Mouse (Mus musculus): ENCODE data around the gene Pitpnm1. TPM values are rescaled to one million over a fixed set of nuclear protein-coding genes. Genes with fewer than 3 reads are reported as not detected.
"Not testable (repeated sequence)": the region's sequence is repeated elsewhere in the genome, so short reads cannot be mapped to it uniquely, and the experiment has no call there.

Pitpnm1 gene
- polyA plus RNA-seq, 1 experiment from 2014 or later: 113 TPM

- H3K9me3 ChIP-seq (replicated peaks; ENCODE audit: control insufficient read depth, low read length, poor library complexity, severe bottlenecking); ATAC-seq; H3K27me3 ChIP-seq (ENCODE audit: control insufficient read depth, insufficient read depth, low read depth, low read length); H3K4me3 ChIP-seq (ENCODE audit: low read depth, low read length); H3K27ac ChIP-seq (ENCODE audit: low read length); H3K4me1 ChIP-seq (ENCODE audit: control insufficient read depth, insufficient read depth, low read length); H3K4me2 ChIP-seq (ENCODE audit: low read length); H3K9ac ChIP-seq (ENCODE audit: low read depth, low read length): not testable (repeated sequence)
- 87% methylated on average over 6 of the region's 6 CpGs for WGBS
- peaks cover 13% of the 10 kb centered on the region for H3K36me3 ChIP-seq (ENCODE audit: control insufficient read depth, insufficient read depth, low read length)
These were observed 35.6 kb downstream of the Pitpnm1 start for GRCm38 (mm10) chr19:4135229-4135962.

GRCm38 (mm10) chr19:4135963-4136345 is 36.2 kb downstream of the Pitpnm1 start:
- not testable (repeated sequence) for H3K4me1 ChIP-seq (ENCODE audit: control insufficient read depth, insufficient read depth, low read length); H3K4me2 ChIP-seq (ENCODE audit: low read length); H3K27ac ChIP-seq (ENCODE audit: low read length); H3K9me3 ChIP-seq (replicated peaks; ENCODE audit: control insufficient read depth, low read length, poor library complexity, severe bottlenecking); ATAC-seq; H3K4me3 ChIP-seq (ENCODE audit: low read depth, low read length); H3K9ac ChIP-seq (ENCODE audit: low read depth, low read length); H3K27me3 ChIP-seq (ENCODE audit: control insufficient read depth, insufficient read depth, low read depth, low read length)
- WGBS: 23% methylated on average over 8 of the region's 8 CpGs
- peaks cover 13% of the 10 kb centered on the region for H3K36me3 ChIP-seq (ENCODE audit: control insufficient read depth, insufficient read depth, low read length)

GRCm38 (mm10) chr19:4136463-4136862 is 36.7 kb downstream of the Pitpnm1 start:
- ATAC-seq: no peak
- Histone ChIP-seq H3K27ac (ENCODE audit: low read length) (no peak overlapping the region), H3K4me3 (ENCODE audit: low read depth, low read length) (no peak overlapping the region), H3K4me2 (ENCODE audit: low read length) (no peak overlapping the region), H3K9me3 (replicated peaks; ENCODE audit: control insufficient read depth, low read length, poor library complexity, severe bottlenecking) (no peaks in the 10 kb centered on the region), H3K27me3 (ENCODE audit: control insufficient read depth, insufficient read depth, low read depth, low read length) (no peaks in the 10 kb centered on the region), H3K9ac (ENCODE audit: low read depth, low read length) (no peak overlapping the region), H3K4me1 (ENCODE audit: control insufficient read depth, insufficient read depth, low read length) (no peaks in the 10 kb centered on the region; the same call in 1 of the 2 replicates), H3K36me3 (ENCODE audit: control insufficient read depth, insufficient read depth, low read length) (peaks cover 10% of the 10 kb centered on the region)
- WGBS: 81% methylated on average over 5 of the region's 5 CpGs

- Histone ChIP-seq H3K4me2 (ENCODE audit: low read length) (no peak overlapping the region), H3K9ac (ENCODE audit: low read depth, low read length) (no peak overlapping the region), H3K27ac (ENCODE audit: low read length) (no peak overlapping the region), H3K9me3 (replicated peaks; ENCODE audit: control insufficient read depth, low read length, poor library complexity, severe bottlenecking) (no peaks in the 10 kb centered on the region), H3K27me3 (ENCODE audit: control insufficient read depth, insufficient read depth, low read depth, low read length) (no peaks in the 10 kb centered on the region), H3K4me1 (ENCODE audit: control insufficient read depth, insufficient read depth, low read length) (no peaks in the 10 kb centered on the region; the same call in 1 of the 2 replicates), H3K4me3 (ENCODE audit: low read depth, low read length) (no peak overlapping the region), H3K36me3 (ENCODE audit: control insufficient read depth, insufficient read depth, low read length) (peaks cover 3% of the 10 kb centered on the region)
- no peak for ATAC-seq
- WGBS: 86% methylated on average over 5 of the region's 5 CpGs
These were observed 38.1 kb downstream of the Pitpnm1 start for GRCm38 (mm10) chr19:4137913-4138312.

- Histone ChIP-seq H3K4me3 (ENCODE audit: low read depth, low read length) (no peak within 1 kb of the TSS), H3K27me3 (ENCODE audit: control insufficient read depth, insufficient read depth, low read depth, low read length) (no peaks in the 10 kb centered on the region), H3K27ac (ENCODE audit: low read length) (no peak within 1 kb of the TSS), H3K4me2 (ENCODE audit: low read length) (no peak within 1 kb of the TSS), H3K9ac (ENCODE audit: low read depth, low read length) (no peak within 1 kb of the TSS), H3K4me1 (ENCODE audit: control insufficient read depth, insufficient read depth, low read length) (no peaks in the 10 kb centered on the region; the same call in 1 of the 2 replicates), H3K9me3 (replicated peaks; ENCODE audit: control insufficient read depth, low read length, poor library complexity, severe bottlenecking) (no peaks in the 10 kb centered on the region), H3K36me3 (ENCODE audit: control insufficient read depth, insufficient read depth, low read length) (no peaks in the 10 kb centered on the region)
- 57% methylated on average over 2 of the region's 2 CpGs for WGBS
- no peak for ATAC-seq
These were observed 39.6 kb downstream of the Pitpnm1 start, which contains the start of gene Gpr152 for GRCm38 (mm10) chr19:4139446-4139845. Gene Gpr152 (plus strand): TSS chr19:4139787.

GRCm38 (mm10) chr19:4140147-4140546 is 40.3 kb downstream of the Pitpnm1 start:
- WGBS: 90% methylated on average over 6 of the region's 6 CpGs
- H3K4me3 ChIP-seq (ENCODE audit: low read depth, low read length): no peak overlapping the region
- no peaks in the 10 kb centered on the region; the same call in 1 of the 2 replicates for H3K4me1 ChIP-seq (ENCODE audit: control insufficient read depth, insufficient read depth, low read length)
- no peaks in the 10 kb centered on the region for H3K36me3 ChIP-seq (ENCODE audit: control insufficient read depth, insufficient read depth, low read length)
- no peak overlapping the region for H3K27ac ChIP-seq (ENCODE audit: low read length)
- ATAC-seq: no peak
- no peak overlapping the region for H3K9ac ChIP-seq (ENCODE audit: low read depth, low read length)
- no peaks in the 10 kb centered on the region for H3K27me3 ChIP-seq (ENCODE audit: control insufficient read depth, insufficient read depth, low read depth, low read length)
- H3K4me2 ChIP-seq (ENCODE audit: low read length): no peak overlapping the region
- no peaks in the 10 kb centered on the region for H3K9me3 ChIP-seq (replicated peaks; ENCODE audit: control insufficient read depth, low read length, poor library complexity, severe bottlenecking)

GRCm38 (mm10) chr19:4142416-4143173 is 42.8 kb downstream of the Pitpnm1 start:
- Histone ChIP-seq H3K4me3 (ENCODE audit: low read depth, low read length) (no peak overlapping the region), H3K36me3 (ENCODE audit: control insufficient read depth, insufficient read depth, low read length) (no peaks in the 10 kb centered on the region), H3K9me3 (replicated peaks; ENCODE audit: control insufficient read depth, low read length, poor library complexity, severe bottlenecking) (no peaks in the 10 kb centered on the region), H3K27ac (ENCODE audit: low read length) (no peak overlapping the region), H3K4me2 (ENCODE audit: low read length) (no peak overlapping the region), H3K27me3 (ENCODE audit: control insufficient read depth, insufficient read depth, low read depth, low read length) (no peaks in the 10 kb centered on the region), H3K4me1 (ENCODE audit: control insufficient read depth, insufficient read depth, low read length) (no peaks in the 10 kb centered on the region; the same call in 1 of the 2 replicates), H3K9ac (ENCODE audit: low read depth, low read length) (no peak overlapping the region)
- 90% methylated on average over 18 of the region's 18 CpGs for WGBS
- ATAC-seq: no peak

GRCm38 (mm10) chr19:4143759-4144268 is 44.0 kb downstream of the Pitpnm1 start, which contains the start of gene Cabp4:
Gene Cabp4 (minus strand): TSS chr19:4144033.
- peaks cover 5% of the 10 kb centered on the region; the same call in 1 of the 2 replicates for H3K4me1 ChIP-seq (ENCODE audit: control insufficient read depth, insufficient read depth, low read length)
- H3K9me3 ChIP-seq (replicated peaks; ENCODE audit: control insufficient read depth, low read length, poor library complexity, severe bottlenecking): no peaks in the 10 kb centered on the region
- no peak for ATAC-seq
- no peaks in the 10 kb centered on the region for H3K27me3 ChIP-seq (ENCODE audit: control insufficient read depth, insufficient read depth, low read depth, low read length)
- H3K36me3 ChIP-seq (ENCODE audit: control insufficient read depth, insufficient read depth, low read length): no peaks in the 10 kb centered on the region
- H3K4me3 ChIP-seq (ENCODE audit: low read depth, low read length): no peak within 1 kb of the TSS
- 86% methylated on average over 7 of the region's 7 CpGs for WGBS
- no peak within 1 kb of the TSS for H3K9ac ChIP-seq (ENCODE audit: low read depth, low read length)
- no peak within 1 kb of the TSS for H3K4me2 ChIP-seq (ENCODE audit: low read length)
- H3K27ac ChIP-seq (ENCODE audit: low read length): no peak within 1 kb of the TSS

Measured in midbrain, embryonic 16.5 days (tissue).